Mouse (Mus musculus): ENCODE results near the gene Entpd5. TPM values are rescaled to one million over a fixed set of nuclear protein-coding genes. Genes with fewer than 3 reads are reported as not detected.

The Entpd5 gene
- total RNA-seq, 1 experiment: 6.9 TPM

DNA sequence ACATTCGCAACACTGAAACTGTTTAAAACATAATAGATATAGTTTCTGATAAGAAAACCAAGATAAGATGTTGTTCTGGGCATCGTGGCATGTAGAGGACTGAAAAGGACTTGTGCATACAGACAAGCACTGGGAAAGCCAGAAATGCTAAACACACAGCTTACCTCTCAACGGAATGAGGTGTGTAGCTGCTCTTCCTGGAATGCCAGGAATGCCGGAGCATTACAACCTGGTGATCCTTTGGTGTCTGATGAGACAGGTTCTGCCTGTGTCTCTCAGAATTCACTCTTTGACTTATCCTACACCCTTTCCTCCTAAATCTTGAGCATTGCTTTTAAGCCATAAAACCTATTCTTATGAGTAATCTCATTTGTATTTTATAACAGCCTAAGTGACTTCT, 33.7 kb upstream of the Entpd5 start:
- Histone ChIP-seq H3K36me3 (ENCODE audit: control insufficient read depth, insufficient read depth, low read length, poor library complexity, severe bottlenecking) (no peaks in the 10 kb centered on the region), H3K27ac (ENCODE audit: insufficient read depth, low read depth, low read length, poor library complexity, severe bottlenecking) (no peak overlapping the region), H3K4me3 (ENCODE audit: insufficient read depth in 1 of 2, low read depth in 1 of 2, low read length in 2 of 2, poor library complexity in 1 of 2, severe bottlenecking in 1 of 2) (no peak overlapping the region), H3K9me3 (ENCODE audit: control insufficient read depth, insufficient read depth, low read depth, low read length) (no peaks in the 10 kb centered on the region), H3K4me1 (ENCODE audit: control insufficient read depth in 2 of 2, insufficient read depth in 2 of 2, low read length in 2 of 2, poor library complexity in 1 of 2) (no peaks in the 10 kb centered on the region), H3K9ac (ENCODE audit: insufficient read depth, low read depth, low read length, poor library complexity, severe bottlenecking) (no peak overlapping the region)
- TF ChIP-seq ZNF384 (IDR thresholded peaks at IDR 0.05; ENCODE audit: low read depth, low read length) (no peak), ZC3H11A (IDR thresholded peaks at IDR 0.05; ENCODE audit: borderline replicate concordance, low read depth, low read length) (no peak), MAFK (IDR thresholded peaks at IDR 0.05; ENCODE audit: insufficient read depth, low read depth, low read length) (no peak), HCFC1 (IDR thresholded peaks at IDR 0.05; ENCODE audit: borderline replicate concordance, insufficient read depth, low read length) (no peak)
- in situ Hi-C loops (cut with MboI; ENCODE audit: low sequenced_read_pairs in 2 of 2, unreplicated experiment in 2 of 2): no loop called here
- DNase-seq (ENCODE audit: low read depth, low spot score): no peak

DNA sequence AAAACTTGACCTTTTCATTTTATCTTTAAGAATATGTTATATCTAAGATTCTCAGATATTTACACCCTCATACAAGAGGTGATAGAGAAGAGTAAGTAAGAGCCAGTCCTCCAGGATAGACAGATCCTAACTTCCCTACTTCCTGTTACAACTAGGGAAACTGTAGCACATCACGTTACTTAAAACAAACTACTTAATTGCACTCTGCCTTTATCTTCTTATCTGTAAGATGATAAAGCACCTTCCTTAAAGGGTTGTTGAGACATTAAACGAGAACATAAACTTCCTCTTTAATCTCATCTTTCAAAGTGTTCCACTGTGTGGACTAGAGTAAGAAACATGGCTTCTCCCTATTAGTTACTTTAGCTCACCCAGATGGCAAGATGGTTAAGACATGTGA, 29.9 kb upstream of the Entpd5 start:
- in situ Hi-C loops (cut with MboI; ENCODE audit: low sequenced_read_pairs in 2 of 2, unreplicated experiment in 2 of 2): no loop called here
- Histone ChIP-seq H3K4me1 (ENCODE audit: control insufficient read depth in 2 of 2, insufficient read depth in 2 of 2, low read length in 2 of 2, poor library complexity in 1 of 2) (no peaks in the 10 kb centered on the region), H3K9me3 (ENCODE audit: control insufficient read depth, insufficient read depth, low read depth, low read length) (no peaks in the 10 kb centered on the region), H3K4me3 (ENCODE audit: insufficient read depth in 1 of 2, low read depth in 1 of 2, low read length in 2 of 2, poor library complexity in 1 of 2, severe bottlenecking in 1 of 2) (no peak overlapping the region), H3K9ac (ENCODE audit: insufficient read depth, low read depth, low read length, poor library complexity, severe bottlenecking) (no peak overlapping the region), H3K27ac (ENCODE audit: insufficient read depth, low read depth, low read length, poor library complexity, severe bottlenecking) (no peak overlapping the region), H3K36me3 (ENCODE audit: control insufficient read depth, insufficient read depth, low read length, poor library complexity, severe bottlenecking) (no peaks in the 10 kb centered on the region)
- no peak for TF ChIP-seq CHD2 (IDR thresholded peaks at IDR 0.05; ENCODE audit: low read depth, low read length)
- no peak for TF ChIP-seq ZC3H11A (IDR thresholded peaks at IDR 0.05; ENCODE audit: borderline replicate concordance, low read depth, low read length)
- no peak for TF ChIP-seq ZNF384 (IDR thresholded peaks at IDR 0.05; ENCODE audit: low read depth, low read length)
- TF ChIP-seq MAFK (IDR thresholded peaks at IDR 0.05; ENCODE audit: insufficient read depth, low read depth, low read length): no peak
- TF ChIP-seq HCFC1 (IDR thresholded peaks at IDR 0.05; ENCODE audit: borderline replicate concordance, insufficient read depth, low read length): no peak
- no peak for DNase-seq (ENCODE audit: low read depth, low spot score)

- Histone ChIP-seq H3K9ac (ENCODE audit: insufficient read depth, low read depth, low read length, poor library complexity, severe bottlenecking) (no peak overlapping the region), H3K4me1 (ENCODE audit: control insufficient read depth in 2 of 2, insufficient read depth in 2 of 2, low read length in 2 of 2, poor library complexity in 1 of 2) (no peaks in the 10 kb centered on the region), H3K9me3 (ENCODE audit: control insufficient read depth, insufficient read depth, low read depth, low read length) (no peaks in the 10 kb centered on the region), H3K4me3 (ENCODE audit: insufficient read depth in 1 of 2, low read depth in 1 of 2, low read length in 2 of 2, poor library complexity in 1 of 2, severe bottlenecking in 1 of 2) (no peak overlapping the region), H3K27ac (ENCODE audit: insufficient read depth, low read depth, low read length, poor library complexity, severe bottlenecking) (no peak overlapping the region), H3K36me3 (ENCODE audit: control insufficient read depth, insufficient read depth, low read length, poor library complexity, severe bottlenecking) (no peaks in the 10 kb centered on the region)
- no peak for TF ChIP-seq HCFC1 (IDR thresholded peaks at IDR 0.05; ENCODE audit: borderline replicate concordance, insufficient read depth, low read length)
- TF ChIP-seq ZNF384 (IDR thresholded peaks at IDR 0.05; ENCODE audit: low read depth, low read length): no peak
- TF ChIP-seq MAFK (IDR thresholded peaks at IDR 0.05; ENCODE audit: insufficient read depth, low read depth, low read length): no peak
- no peak for TF ChIP-seq CHD2 (IDR thresholded peaks at IDR 0.05; ENCODE audit: low read depth, low read length)
- TF ChIP-seq ZC3H11A (IDR thresholded peaks at IDR 0.05; ENCODE audit: borderline replicate concordance, low read depth, low read length): no peak
- in situ Hi-C loops (cut with MboI; ENCODE audit: low sequenced_read_pairs in 2 of 2, unreplicated experiment in 2 of 2): no loop called here
- DNase-seq (ENCODE audit: low read depth, low spot score): no peak
Measured at GRCm38 (mm10) chr12:84429825-84430224, 21.0 kb upstream of the Entpd5 start.

GRCm38 (mm10) chr12:84423990-84424389, 15.2 kb upstream of the Entpd5 start:
- in situ Hi-C loops (cut with MboI; ENCODE audit: low sequenced_read_pairs in 2 of 2, unreplicated experiment in 2 of 2): no loop called here
- Histone ChIP-seq H3K36me3 (ENCODE audit: control insufficient read depth, insufficient read depth, low read length, poor library complexity, severe bottlenecking) (no peaks in the 10 kb centered on the region), H3K27ac (ENCODE audit: insufficient read depth, low read depth, low read length, poor library complexity, severe bottlenecking) (no peak overlapping the region), H3K9ac (ENCODE audit: insufficient read depth, low read depth, low read length, poor library complexity, severe bottlenecking) (no peak overlapping the region), H3K4me3 (ENCODE audit: insufficient read depth in 1 of 2, low read depth in 1 of 2, low read length in 2 of 2, poor library complexity in 1 of 2, severe bottlenecking in 1 of 2) (no peak overlapping the region), H3K4me1 (ENCODE audit: control insufficient read depth in 2 of 2, insufficient read depth in 2 of 2, low read length in 2 of 2, poor library complexity in 1 of 2) (0 out of 4 replicates have a peak, but pooled peaks cover 0 to 1% of the 10 kb centered on the region in 2 experiments), H3K9me3 (ENCODE audit: control insufficient read depth, insufficient read depth, low read depth, low read length) (no peaks in the 10 kb centered on the region)
- DNase-seq (ENCODE audit: low read depth, low spot score): no peak
- TF ChIP-seq MAFK (IDR thresholded peaks at IDR 0.05; ENCODE audit: insufficient read depth, low read depth, low read length): no peak
- TF ChIP-seq ZC3H11A (IDR thresholded peaks at IDR 0.05; ENCODE audit: borderline replicate concordance, low read depth, low read length): no peak
- TF ChIP-seq CHD2 (IDR thresholded peaks at IDR 0.05; ENCODE audit: low read depth, low read length): no peak
- TF ChIP-seq HCFC1 (IDR thresholded peaks at IDR 0.05; ENCODE audit: borderline replicate concordance, insufficient read depth, low read length): no peak
- TF ChIP-seq ZNF384 (IDR thresholded peaks at IDR 0.05; ENCODE audit: low read depth, low read length): peak; percentile 82

DNA sequence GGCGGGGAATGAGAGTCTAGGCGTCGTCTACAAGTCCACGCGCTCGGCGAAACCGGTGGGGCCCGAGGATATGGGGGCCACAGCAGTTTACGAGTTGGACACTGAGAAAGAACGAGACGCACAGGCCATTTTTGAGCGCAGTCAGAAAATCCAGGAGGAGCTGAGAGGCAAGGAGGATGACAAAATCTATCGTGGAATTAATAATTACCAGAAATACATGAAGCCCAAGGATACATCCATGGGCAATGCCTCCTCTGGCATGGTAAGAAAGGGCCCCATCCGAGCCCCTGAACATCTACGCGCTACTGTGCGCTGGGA, 8.7 kb upstream of the Entpd5 start:
- Histone ChIP-seq H3K9ac (ENCODE audit: insufficient read depth, low read depth, low read length, poor library complexity, severe bottlenecking) (peak overlapping the region; percentile 96), H3K36me3 (ENCODE audit: control insufficient read depth, insufficient read depth, low read length, poor library complexity, severe bottlenecking) (no peaks in the 10 kb centered on the region), H3K9me3 (ENCODE audit: control insufficient read depth, insufficient read depth, low read depth, low read length) (no peaks in the 10 kb centered on the region), H3K4me1 (ENCODE audit: control insufficient read depth in 2 of 2, insufficient read depth in 2 of 2, low read length in 2 of 2, poor library complexity in 1 of 2) (peaks cover 0 to 2% of the 10 kb centered on the region in 2 experiments; a peak in 1 of 4 replicates), H3K27ac (ENCODE audit: insufficient read depth, low read depth, low read length, poor library complexity, severe bottlenecking) (peak overlapping the region; percentile 53; the same call in 1 of the 2 replicates), H3K4me3 (ENCODE audit: insufficient read depth in 1 of 2, low read depth in 1 of 2, low read length in 2 of 2, poor library complexity in 1 of 2, severe bottlenecking in 1 of 2) (peak overlapping the region; percentile 74 to 94)
- TF ChIP-seq ZC3H11A (IDR thresholded peaks at IDR 0.05; ENCODE audit: borderline replicate concordance, low read depth, low read length): no peak
- TF ChIP-seq HCFC1 (IDR thresholded peaks at IDR 0.05; ENCODE audit: borderline replicate concordance, insufficient read depth, low read length): no peak
- TF ChIP-seq ZNF384 (IDR thresholded peaks at IDR 0.05; ENCODE audit: low read depth, low read length): no peak
- no peak for TF ChIP-seq CHD2 (IDR thresholded peaks at IDR 0.05; ENCODE audit: low read depth, low read length)
- TF ChIP-seq MAFK (IDR thresholded peaks at IDR 0.05; ENCODE audit: insufficient read depth, low read depth, low read length): no peak
- in situ Hi-C loops (cut with MboI; ENCODE audit: low sequenced_read_pairs in 2 of 2, unreplicated experiment in 2 of 2): no loop called here
- no peak for DNase-seq (ENCODE audit: low read depth, low spot score)

All from ES-E14 (cell line).